In genomic region chr17:87877207-87878073, GRCm38 (mm10) we compare ENCODE assay signal across 8 mouse cellular contexts. TPM values are rescaled to one million over a fixed set of nuclear protein-coding genes. Genes with fewer than 3 reads are reported as not detected.
DNase-seq lines count a peak whose midpoint lies in the region; ATAC-seq lines count a peak whose summit lies in the region.

No protein-coding gene starts in this region.

- no peaks in the 10 kb centered on the region for H3K36me3 ChIP-seq in intestine, embryonic 15.5 days
- no peaks in the 10 kb centered on the region for H3K36me3 ChIP-seq in neural tube, embryonic 11.5 days (ENCODE audit: control insufficient read depth, insufficient read depth, low read length)

- H3K4me1 ChIP-seq in intestine, embryonic 15.5 days (replicated peaks): no peaks in the 10 kb centered on the region
- peaks cover 6% of the 10 kb centered on the region for H3K4me1 ChIP-seq in neural tube, embryonic 11.5 days (ENCODE audit: control insufficient read depth, insufficient read depth, low read length)

- 29% methylated on average over 25 of the region's 25 CpGs for WGBS in intestine, embryonic 15.5 days
- WGBS in neural tube, embryonic 11.5 days: 19% methylated on average over 25 of the region's 25 CpGs

- peak; percentile 66 for ATAC-seq in intestine, embryonic 15.5 days
- ATAC-seq in neural tube, embryonic 11.5 days (ENCODE audit: insufficient read depth, low FRiP score, low TSS enrichment): peak; percentile 82
- ATAC-seq in inflammation-experienced regulatory T-cells, adult 6 months: no peak

- H3K27me3 ChIP-seq in intestine, embryonic 15.5 days (replicated peaks): no peaks in the 10 kb centered on the region
- 0 out of 2 replicates have a peak, but pooled peaks cover 5% of the 10 kb centered on the region for H3K27me3 ChIP-seq in neural tube, embryonic 11.5 days (ENCODE audit: control insufficient read depth, insufficient read depth, low read length)

- intact Hi-C loops in left cerebral cortex, postnatal 14 days (cut with DNase I): loop anchor here (2.0 kb wide), 1 partner anchor 71 kb away; no protein-coding TSS in a partner anchor

- H3K4me3 ChIP-seq in intestine, embryonic 15.5 days (replicated peaks): no peak overlapping the region
- H3K4me3 ChIP-seq in neural tube, embryonic 11.5 days (ENCODE audit: low read depth, low read length): no peak overlapping the region

- DNase-seq in right cerebral cortex, adult 18-20 months: peak; percentile 33
- DNase-seq in right cerebral cortex, postnatal 14 days: no peak
- peak; percentile 51 to 52 for DNase-seq in cerebellum, postnatal 36 days
- DNase-seq in heart, adult 11 months: peak; percentile 98
- peak; percentile 40 to 44 for DNase-seq in left cerebral cortex, postnatal 14 days (ENCODE audit: low spot score in 2 of 2)
- peak; percentile 75 for DNase-seq in neural tube, embryonic 11.5 days (ENCODE audit: low spot score)

- H3K9me3 ChIP-seq in intestine, embryonic 15.5 days: no peaks in the 10 kb centered on the region
- no peaks in the 10 kb centered on the region for H3K9me3 ChIP-seq in neural tube, embryonic 11.5 days (ENCODE audit: control insufficient read depth, low read length)

- H3K4me2 ChIP-seq in intestine, embryonic 15.5 days (replicated peaks): 0 out of 2 replicates have a peak overlapping the region, but pooled peaks have one; percentile 33
- no peak overlapping the region for H3K4me2 ChIP-seq in neural tube, embryonic 11.5 days (ENCODE audit: low read depth)

- H3K9ac ChIP-seq in intestine, embryonic 15.5 days: no peak overlapping the region
- H3K9ac ChIP-seq in neural tube, embryonic 11.5 days (ENCODE audit: low read length): no peak overlapping the region

- no peak overlapping the region for H3K27ac ChIP-seq in intestine, embryonic 15.5 days
- H3K27ac ChIP-seq in neural tube, embryonic 11.5 days (ENCODE audit: low read depth, low read length): no peak overlapping the region

RNA-seq across cellular contexts. Expression of gene Rpl36-ps4, which starts 43.3 kb away (rescaled TPM):
- polyA plus RNA-seq in intestine, embryonic 15.5 days (2015; fragmentation: Nextera tagmentation; extraction: Ambion mirVana): not detected in 2 replicates
- total RNA-seq in left cerebral cortex, postnatal 14 days (2021): not detected
- not detected in 2 replicates for polyA plus RNA-seq in neural tube, embryonic 11.5 days (2014; fragmentation: Nextera tagmentation; extraction: Ambion mirVana)
- not detected for polyA plus RNA-seq in inflammation-experienced regulatory T-cells, adult 6 months (2017; shearing (Covaris generic))
